Mouse (Mus musculus): ENCODE results near the gene Gdf15.
"Not testable (repeated sequence)": the region's sequence is repeated elsewhere in the genome, so short reads cannot be mapped to it uniquely, and the experiment has no call there.

Gene Gdf15

DNA sequence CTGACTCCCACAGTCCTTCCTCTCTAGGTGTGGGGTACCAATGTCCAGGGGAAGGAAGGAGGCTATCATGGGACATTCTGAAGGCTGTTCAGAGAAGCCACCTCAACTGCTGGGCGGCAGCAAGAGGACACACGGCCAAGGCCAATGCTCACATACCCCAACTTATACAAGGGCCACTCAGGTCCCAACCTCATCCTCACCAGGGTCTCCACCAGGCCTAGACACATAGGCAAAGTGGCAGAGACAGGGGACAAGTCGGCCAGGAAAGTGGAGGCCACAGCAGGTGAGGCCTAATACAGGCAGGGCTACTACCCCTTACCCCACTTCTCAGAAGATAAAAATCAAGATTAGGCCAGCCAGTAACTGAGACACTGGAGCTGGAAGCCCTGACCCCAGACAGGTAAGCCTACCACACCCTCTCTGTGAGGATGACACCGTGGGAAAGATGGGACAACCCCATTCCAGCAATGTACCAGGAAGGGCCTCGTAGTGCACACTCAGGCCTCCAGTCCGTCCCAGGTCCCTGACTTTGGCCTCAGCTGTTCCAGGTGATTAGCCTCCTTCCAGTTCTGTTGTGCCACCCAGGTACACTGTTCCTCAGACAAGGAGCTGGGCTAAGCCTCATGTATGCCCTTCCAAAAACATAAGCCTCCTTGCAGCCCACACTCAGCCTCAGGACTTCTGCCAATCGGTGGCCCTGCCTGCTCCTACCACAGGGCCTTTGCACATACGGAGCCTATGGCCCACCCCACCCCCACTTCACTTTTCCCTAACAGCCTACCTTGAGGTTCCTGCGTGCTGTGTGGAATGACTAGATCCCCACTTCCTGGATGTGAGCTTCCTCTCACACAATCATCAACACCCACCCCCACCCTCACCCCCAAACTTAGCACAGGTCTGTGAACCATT is 26.1 kb downstream of the Gdf15 start:
- DNase-seq (ENCODE audit: low spot score): no peak

DNA sequence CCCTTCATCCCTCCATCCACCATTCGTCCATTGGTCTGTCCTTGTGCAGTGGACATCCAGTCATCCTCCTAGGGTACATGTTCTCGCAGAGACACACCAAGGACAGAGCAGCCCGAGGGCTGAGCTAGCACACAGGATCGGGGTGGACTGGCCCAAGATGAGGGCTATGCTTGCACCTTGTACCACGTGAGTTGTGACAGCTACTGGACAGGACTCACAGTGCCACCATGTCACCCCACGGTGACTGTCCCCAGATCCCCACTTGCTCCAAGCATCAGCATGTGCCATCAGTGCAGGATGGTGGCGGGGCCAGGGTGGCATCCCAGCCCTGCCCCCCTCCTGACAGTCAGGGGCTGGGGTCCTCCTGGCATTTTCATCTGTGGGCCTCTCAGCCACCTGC is 27.7 kb downstream of the Gdf15 start:
- DNase-seq (ENCODE audit: low spot score): no peak

DNA sequence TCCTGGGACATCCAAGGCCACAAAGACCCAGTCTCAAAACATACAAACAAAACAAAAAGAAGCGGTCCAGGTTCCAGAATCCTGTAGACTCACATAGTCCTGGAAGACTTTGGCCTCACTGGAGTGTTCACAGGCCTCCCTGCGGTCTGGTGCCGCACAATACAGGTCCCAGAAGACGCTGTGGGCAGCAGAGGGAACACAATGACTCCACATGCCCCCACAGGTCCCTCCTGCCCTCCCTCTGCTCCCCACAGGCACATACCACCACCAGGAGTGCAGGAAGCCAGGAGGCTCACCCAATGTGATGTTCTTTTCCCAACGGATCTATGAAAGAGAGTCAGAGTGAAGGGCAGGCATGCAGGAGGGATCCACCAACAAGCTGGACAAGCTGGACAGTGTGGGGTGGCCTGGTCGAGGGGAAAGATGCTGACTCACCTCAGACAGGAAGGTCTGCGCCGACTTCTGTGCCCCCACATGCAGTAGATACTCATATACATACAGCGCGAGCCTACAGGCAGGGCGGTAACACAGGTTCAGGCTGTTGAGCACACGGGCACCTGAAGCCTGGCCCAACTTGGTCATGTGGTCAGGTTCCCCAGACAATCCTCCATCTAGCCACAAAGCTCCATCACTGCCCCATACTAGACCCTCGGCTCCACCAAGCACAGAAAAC is 30.0 kb downstream of the Gdf15 start:
- DNase-seq (ENCODE audit: low spot score): no peak

DNA sequence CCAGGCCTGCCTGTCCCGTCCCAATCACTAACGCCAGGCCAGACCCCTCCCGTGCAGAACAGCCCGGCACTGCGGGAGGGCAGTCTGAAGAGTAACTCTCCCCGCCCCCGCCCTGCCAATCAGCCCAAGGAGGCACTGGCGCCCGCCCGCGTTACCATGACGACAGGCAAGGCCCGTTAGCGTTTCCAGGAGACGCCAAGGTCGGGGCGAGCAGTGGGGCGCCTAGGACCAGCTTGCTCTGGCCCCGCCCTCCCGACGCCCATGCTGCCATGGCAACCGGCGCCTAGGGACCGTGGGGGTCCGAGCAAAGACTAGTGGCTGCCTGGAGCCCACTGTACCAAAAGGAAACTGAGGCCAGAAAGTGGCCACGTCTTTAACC is 31.0 kb downstream of the Gdf15 start:
- DNase-seq (ENCODE audit: low spot score): no peak

DNA sequence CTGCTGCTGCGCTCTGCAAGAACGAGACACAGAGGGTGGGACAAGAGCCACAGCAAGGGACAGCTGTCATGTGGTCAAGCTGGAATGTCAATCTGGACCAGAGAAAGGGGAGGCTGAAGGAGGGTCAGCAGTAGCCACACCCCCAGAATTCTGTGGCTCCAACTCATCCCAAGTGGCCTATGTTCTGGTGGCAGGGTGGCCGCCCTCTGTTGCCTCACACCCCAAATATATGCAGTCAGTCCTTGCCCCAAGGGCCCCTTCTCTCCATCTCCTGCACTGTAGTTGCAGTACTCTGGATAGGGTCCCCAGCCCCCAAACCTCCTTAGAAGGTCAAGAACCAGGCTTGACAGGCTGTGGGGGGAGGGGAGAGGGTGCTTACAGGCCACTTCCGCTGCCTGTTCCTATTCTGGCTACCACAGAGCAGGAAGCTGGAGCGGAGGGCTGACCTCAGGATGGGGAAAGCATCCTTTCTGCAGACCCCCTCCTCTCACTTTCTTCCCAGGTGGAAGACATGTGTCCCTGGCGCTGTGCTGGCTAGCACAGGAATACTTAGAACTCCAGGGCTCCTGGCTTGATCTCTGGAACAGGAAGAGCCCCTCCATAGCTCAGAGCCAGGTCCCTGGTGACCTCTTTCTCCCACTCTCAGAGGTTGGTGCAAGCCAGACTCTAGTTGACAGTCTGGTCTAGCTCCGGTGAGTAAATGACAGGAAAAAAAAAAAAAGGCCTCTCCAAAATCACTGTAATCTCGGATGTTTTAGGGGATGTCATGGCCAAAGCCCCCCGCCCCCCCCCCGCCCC is 31.6 kb downstream of the Gdf15 start:
- no peak for DNase-seq (ENCODE audit: low spot score)

DNA sequence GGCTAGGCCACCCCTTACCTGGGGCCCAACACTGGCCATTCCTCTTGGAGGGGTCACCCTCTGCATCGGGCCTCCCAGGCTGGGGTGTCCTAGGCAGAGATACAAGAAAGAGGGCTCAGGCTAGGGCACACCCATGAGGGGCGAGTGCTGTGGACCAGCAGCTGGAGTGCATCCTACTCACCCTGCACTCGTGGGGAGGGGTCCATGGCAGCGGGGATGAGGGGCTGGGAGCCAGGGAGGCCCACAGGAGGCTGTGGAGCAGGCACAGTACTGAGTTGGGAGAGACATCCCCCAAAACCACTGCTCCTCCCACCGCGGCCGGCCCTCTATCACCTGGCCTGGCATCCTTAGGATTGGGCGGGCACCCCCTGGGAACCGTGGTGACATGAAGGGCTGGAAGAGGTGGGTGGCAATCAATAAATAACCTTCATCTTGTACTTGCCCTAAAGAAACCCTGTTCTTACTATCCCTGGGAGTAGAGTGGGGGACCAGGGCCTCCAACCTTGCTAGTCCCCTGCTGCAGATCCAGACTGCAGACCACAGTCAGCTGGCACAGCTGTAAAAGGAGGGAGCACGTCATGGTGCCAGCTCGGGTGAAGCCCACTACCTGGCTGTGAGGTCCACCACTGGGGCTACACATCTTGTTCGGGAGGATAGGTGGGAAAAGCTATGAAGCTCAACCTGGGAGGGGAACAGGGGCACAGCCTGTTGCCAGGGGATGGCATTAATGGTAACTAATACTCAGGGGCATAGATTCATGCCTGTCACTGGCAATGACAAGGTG is 32.6 kb downstream of the Gdf15 start:
- DNase-seq (ENCODE audit: low spot score): no peak

DNA sequence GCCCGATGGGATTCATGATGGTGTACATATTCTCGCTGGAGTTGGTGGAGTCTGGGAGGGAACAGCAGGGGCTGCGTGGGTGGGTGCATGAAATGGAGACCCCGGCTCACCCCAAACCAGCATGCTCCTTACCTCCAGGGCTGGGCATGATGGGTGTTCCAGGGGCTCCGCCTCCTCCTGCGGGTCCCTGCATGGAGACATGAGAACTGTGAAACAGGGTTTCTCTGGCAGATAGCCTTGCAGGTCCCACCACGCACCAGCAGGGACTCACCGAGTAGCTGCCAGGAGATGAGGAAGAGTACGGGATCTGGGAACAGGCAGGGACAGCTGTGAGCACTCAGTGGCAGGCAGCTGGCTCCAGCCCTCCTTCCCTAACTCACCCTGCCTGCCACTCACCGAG is 33.5 kb downstream of the Gdf15 start:
- DNase-seq (ENCODE audit: low spot score): no peak

DNA sequence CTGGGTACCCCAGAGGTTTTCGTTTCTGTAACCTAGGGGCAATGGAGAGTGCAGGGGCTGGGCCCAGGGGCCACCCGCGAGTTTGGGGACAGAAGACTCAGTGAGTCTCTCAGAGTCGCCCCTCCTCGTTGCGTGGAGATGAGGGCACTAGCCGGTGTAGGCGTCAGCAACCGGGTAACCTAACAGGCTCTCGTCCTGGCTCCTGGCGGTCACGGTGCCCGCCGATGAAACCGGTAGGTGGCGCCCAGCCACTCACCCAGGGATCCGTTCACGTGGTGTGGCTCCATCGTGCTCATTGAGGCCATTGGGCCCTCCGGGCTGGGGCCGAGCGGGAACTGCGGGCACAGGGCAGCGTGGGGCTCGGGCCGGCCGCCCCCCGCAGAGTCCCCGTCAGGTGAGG is 34.0 kb downstream of the Gdf15 start:
- DNase-seq (ENCODE audit: low spot score): no peak

DNA sequence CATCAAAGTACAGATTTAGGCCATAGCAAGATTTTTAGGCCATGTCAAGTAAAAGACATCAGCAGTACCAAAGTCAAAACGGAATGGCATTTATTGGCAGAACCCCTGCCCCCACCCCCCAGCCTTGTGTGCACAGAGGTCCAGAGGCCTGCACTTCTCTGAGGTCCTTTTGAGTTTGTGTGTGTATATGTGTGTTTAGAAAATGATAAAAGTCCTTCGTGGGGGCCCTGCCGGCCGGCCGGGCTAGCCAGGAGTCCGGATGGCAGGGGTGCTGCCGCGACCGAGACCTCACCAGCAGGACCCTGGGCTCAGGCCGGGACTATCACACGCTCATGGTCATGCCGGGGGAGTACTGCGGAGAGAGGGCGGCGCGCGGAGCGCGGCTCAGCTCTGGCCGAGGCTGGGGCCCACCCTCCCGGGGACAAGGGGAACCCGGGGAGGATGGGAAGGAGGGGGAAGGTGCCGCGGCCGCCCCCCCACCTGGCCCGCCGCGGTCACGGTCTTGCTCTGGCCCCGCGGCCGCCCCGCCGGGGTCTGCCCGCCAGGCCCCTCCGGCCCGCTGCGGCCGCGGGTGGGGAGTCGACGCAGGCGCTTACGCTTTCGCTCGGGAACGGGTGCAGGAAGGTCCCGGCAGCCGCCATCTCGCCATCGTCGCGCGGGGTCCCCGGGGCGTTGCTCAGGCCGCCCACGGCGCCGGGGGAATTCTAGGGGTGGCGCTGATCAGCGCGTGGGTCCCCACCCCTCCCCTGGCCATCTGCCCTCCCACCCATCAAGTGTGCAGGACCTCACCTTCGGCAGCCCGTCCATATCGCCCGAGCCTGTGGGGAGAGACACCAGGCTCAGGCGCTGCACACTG is 34.6 kb downstream of the Gdf15 start:
- no peak for DNase-seq (ENCODE audit: low spot score)

DNA sequence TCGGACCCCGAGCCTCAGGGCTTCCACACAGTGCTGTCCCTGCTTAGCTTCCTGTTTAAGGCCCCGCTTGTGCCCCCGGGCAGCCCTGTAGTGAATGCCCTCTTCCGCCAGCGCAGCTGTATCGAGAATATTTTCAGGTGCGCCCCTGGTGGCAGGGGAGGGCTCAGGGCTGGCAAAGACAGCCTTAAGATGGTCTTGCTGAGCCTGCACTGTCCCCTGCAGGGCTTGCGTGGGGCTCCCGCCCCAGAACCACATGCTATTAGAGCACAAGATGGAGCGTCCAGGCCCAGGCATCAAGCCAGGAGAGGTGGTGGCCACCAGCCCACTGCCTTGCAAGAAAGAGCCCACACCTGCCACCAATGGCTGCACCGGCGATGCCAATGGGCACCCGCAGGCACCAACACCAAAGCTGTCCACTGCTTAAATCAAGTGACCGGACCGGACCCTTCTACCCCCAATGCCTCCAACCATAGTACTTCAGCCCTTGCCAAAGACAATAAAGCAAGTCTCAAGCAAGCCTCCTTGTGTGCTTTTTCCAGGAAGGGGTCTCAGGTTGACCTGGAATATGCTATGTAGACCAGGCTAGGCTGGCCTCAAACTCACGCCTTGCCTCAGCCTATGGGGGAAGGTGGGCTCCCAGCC is 35.4 kb downstream of the Gdf15 start:
- DNase-seq (ENCODE audit: low spot score): no peak

DNA sequence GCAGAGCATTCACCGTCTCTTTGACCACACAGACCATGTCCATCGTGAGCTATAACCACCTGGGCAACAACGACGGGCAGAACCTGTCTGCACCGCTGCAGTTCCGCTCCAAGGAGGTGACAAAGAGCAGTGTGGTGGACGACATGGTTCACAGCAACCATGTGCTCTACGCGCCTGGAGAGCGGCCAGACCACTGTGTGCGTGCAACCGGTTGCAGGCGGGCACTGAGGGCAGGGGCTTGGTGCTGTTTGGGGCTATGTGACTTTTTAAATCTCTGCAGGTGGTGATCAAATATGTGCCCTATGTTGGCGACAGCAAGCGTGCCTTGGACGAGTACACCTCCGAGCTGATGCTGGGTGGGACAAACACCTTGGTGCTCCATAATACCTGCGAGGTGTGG is 36.0 kb downstream of the Gdf15 start:
- DNase-seq (ENCODE audit: low spot score): no peak

DNA sequence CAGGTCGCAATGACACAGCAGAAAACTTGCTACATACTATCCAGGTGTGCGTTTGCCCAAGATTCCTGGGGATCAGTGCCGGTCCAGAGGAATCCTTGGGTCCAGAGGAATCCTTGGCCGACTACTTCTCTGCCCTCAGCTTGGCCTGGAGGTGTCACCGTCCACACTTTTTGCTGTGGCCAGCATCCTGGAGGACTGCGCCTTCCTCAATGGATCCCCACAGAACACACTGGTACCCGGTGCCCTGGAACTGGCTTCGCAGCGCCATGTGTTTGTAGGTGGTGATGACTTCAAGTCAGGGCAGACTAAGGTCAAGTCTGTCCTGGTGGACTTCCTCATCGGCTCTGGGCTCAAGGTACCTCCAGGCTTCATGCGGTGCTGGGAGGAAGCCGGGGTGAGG is 36.4 kb downstream of the Gdf15 start:
- no peak for DNase-seq (ENCODE audit: low spot score)

DNA sequence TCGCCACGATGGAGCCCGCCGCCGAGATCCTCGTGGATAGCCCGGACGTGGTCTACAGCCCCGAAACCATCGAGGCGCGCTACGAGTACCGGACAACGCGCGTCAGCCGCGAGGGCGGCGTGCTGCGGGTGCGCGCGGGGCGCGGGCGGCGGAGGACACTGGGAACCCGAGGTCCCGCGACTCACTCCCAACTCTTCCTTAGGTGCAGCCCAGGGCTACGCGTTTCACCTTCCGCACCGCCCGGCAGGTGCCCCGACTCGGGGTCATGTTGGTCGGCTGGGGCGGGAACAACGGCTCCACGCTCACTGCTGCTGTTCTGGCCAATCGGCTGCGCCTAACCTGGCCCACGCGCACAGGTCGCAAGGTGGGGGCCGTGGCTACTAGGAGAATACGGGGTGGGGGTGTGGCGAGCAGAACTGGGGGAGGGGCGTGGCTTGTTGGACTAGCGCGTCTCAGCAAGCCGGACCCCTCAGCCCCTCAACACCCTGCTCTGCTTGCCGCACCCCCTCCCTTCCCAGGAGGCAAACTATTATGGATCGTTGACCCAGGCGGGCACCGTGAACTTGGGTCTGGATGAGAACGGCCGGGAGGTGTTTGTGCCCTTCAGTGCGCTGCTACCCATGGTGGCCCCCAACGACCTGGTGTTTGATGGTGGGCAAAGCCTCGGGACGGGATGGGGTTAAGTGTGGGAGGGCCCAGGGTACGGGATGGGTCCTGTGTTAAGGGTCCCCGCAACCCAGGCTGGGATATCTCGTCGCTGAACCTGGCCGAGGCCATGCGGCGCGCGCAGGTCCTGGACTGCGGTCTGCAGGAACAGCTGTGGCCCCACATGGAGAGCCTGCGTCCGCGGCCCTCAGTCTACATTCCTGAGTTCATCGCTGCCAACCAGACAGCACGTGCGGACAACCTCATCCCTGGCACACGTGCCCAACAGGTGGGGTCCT is 37.4 kb downstream of the Gdf15 start:
- no peak for DNase-seq (ENCODE audit: low spot score)

DNA sequence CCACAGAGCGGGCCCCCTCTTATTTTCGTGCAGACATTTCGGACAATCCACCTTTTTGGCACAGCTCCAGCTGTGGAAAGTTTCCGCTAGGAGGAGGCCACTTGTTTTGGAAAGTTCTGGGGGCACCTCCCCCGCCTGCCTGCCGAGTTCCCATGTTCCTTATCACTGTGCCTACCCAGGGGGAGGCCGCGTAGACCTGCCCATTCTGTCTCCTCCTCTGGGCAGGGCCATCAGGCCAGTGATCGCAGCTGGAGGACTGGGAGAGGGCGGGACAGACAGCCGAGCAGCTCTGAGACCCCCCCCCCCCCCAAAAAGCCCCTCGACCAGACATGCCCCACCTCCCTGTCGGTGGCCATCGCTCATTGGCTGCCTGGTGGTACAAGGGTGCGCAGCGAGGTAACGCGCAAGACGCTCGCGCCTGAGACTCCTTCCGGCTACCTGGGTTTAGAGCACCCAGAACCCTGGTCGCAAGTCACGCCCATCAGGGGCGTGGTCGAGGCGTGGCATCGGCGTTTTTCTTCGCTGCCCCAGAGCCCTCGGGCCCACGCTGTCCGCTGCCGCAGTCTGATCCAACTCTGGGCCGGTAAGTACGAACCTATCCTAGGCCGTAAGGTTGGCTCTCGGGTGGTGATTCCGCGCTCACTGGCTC is 38.2 kb downstream of the Gdf15 start, which contains the start of gene Isyna1:
Gene Isyna1, plus strand, starts transcription at position 413 of the 649 bp plus-strand sequence.
- DNase-seq (ENCODE audit: low spot score): no peak

DNA sequence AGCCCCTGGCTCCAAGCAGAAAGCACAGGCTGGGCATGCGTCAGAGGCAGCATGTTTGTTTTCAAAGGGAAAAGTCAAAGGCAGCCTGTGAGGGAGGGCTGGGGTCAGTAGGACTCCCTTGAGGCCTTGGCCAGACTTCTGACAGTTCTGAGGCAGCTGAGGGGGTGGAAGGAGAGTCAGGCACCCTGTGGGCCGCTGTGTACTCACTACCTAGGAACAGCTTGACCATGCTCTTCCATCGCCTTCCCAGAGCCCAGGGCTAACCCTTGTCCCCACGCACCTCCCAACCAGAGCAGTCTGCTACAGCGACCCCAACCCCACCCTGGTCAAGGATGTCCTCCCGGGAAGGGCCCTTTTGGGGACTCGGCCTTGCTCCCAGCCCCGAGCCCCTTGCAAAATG is 39.1 kb downstream of the Gdf15 start:
- DNase-seq (ENCODE audit: low spot score): no peak

DNA sequence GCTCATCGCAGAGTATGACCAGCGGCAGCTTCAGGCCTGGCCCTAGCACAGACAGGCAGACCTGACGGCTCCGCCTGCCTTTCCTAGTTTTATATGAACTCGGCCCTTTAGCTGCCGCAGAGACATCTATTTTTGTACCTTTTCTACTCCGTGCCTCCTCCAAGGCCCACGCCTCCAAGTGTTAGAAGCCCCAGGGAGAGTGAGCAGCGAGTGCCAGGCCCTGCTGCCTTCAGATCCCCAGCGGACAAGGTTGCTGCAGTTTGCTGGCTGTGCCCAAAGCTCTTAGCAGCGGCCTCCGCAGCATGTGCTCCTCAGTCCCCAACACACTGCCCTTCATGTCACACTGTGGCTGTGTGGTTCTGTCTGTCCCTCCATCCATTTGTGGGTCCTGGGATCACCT is 40.7 kb downstream of the Gdf15 start:
- DNase-seq (ENCODE audit: low spot score): no peak

DNA sequence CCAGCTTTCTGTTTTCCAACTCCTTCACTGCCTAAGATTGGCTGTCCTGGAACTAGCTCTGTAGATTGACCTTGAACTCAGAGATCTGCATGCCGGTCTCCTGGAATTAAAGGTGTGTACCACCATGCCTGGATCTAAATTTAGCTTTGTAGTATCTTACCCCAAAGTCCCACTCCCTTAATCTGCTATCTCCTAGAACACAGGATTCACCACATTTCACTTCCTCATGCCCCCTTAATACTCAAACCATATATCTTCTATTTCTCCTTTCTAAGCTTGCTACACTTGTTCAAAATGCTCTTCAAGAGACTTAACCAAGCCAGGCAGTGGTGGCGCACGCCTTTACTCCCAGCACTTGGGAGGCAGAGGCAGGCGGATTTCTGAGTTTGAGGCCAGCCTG is 44.3 kb downstream of the Gdf15 start:
- not testable (repeated sequence) for DNase-seq (ENCODE audit: low spot score)

DNA sequence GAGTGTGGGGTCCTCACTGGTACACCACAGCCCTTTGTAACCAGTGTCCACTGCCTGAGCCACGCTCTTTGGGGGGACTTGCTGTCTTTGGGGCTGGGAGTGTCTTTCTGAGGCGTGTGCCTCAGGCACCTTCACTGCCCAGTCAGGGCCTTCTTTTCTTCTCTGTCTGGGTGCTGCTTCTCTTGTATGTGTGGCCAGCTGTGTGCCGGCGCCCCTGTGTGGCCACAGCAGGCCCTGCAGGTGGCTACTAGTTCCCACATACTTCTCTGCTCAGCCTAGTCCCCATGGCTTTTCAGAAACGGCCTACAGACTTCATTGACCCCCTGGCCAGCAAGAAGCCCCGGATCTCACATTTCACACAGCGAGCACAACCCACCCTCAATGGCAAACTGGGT is 47.0 kb downstream of the Gdf15 start:
- DNase-seq (ENCODE audit: low spot score): no peak
